Mouse (Mus musculus) left cerebral cortex, postnatal 25 days (tissue): ENCODE results near the gene Satb2. TPM values are rescaled to one million over a fixed set of nuclear protein-coding genes. Genes with fewer than 3 reads are reported as not detected.

ENCODE experiments used
- DNase-seq, 2 experiments: peaks; one replicate each; pipeline ENCODE4 v3.0.0; 2022; ENCODE audit warnings: low spot score in 2 of 2, mixed read lengths in 1 of 2
- intact Hi-C: fragments of 180-260 bp; cut with DNase I; formaldehyde crosslinking; loops from one replicate; pipeline ENCODE4 v1.15.1; 2025
- total RNA-seq, 2 experiments: library from RNA; stranded (reverse); gene quantifications; 2 replicates each; pipeline ENCODE4 v1.2.3; 2021

Gene Satb2
- total RNA-seq, 2 experiments from 2014 or later = 79.0 to 85.6 TPM

DNA sequence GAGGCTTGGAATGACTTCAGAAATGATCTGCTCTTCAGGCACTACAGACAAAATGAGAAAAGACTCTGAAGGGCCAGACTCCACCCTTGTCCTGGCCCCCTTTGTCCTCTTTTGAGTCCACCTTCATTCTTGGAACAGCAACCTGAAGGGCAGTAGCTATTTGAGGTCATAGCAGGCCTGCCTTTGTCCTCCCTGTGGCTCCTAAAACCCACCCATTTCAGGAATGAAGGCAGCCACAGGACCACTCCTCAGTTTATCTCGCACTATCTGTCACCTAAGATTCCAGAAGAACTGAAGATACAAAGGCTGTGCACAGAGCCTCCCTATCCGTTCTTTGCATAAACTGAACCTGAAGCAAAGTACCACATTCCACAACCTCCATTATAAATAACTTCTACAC, 24.9 kb downstream of the Satb2 start:
- DNase-seq = no peak
- intact Hi-C loops = loop anchor here (5.0 kb wide), 1 partner anchor 51 kb away; no protein-coding TSS in a partner anchor

- no peak for DNase-seq
These were observed 26.5 kb downstream of the Satb2 start for GRCm38 (mm10) chr1:56951980-56952379.

DNA sequence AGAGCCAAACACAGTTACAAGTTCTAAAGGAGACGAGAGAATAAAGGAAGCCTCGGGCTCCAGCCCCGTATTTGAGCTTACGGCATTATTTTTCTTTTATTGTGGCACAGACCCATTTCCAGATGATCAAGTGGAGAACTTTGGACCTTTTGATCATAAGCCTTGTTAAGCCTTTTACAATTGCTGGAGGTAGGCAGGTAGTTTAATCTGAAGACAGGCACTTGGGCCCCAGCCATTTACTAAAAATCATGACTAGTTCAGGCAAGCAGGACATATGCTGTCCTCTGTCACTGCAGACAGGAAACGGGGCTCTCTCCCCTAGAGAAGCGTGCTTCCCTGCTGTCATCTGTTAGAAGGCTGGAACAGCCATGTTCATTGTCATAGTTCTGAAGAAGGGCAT, 26.9 kb downstream of the Satb2 start:
- DNase-seq = no peak
- intact Hi-C loops = loop anchor here (5.0 kb wide), 1 partner anchor 49 kb away; no protein-coding TSS in a partner anchor

More at GRCm38 (mm10) chr1:56951980-56952379, 26.5 kb downstream of the Satb2 start:
- intact Hi-C loops = loop anchor here (5.0 kb wide), 1 partner anchor 50 kb away; no protein-coding TSS in a partner anchor

DNA sequence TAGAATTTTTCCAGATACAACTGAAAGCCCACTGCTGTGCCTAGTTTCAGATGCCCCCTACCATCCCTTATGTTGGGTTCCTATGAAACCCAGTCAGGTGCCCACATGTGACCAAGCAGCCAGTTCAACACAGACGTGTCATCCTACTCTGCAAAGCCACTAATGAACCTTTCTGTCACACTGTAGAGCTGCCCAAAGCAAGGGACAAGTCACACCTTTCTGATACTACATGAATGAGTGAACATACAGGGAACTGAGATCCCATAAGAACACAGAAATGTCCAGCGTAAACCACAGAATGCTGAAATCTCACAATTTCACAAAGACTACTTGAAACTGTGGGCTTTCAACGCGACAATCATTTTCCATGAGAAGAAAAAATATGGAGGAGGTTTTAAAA, 39.0 kb downstream of the Satb2 start:
- intact Hi-C loops = no loop called here
- no peak for DNase-seq

DNA sequence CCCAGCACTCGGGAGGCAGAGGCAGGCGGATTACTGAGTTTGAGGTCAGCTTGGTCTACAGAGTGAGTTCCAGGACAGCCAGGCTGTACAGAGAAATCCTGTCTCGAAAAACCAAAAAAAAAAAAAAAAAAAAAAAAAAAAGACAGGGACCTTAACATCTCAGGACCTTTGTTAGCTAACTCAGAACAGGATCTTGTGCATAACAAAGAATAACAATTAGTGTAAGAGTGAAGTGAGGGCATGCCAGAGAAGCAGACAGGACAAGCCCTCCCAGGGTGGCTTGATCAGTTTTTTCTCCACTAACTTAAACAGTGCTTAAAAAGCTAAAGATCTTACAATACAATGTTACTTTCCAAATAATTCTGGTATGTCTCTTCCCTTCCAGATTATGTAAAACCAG, 40.0 kb downstream of the Satb2 start:
- no peak for DNase-seq

GRCm38 (mm10) chr1:56936554-56936953, 41.9 kb downstream of the Satb2 start:
- intact Hi-C loops = no loop called here
- no peak for DNase-seq

More for the DNA sequence above, 40.0 kb downstream of the Satb2 start:
- intact Hi-C loops = no loop called here

- no peak for DNase-seq
- intact Hi-C loops = no loop called here
These were observed 44.6 kb downstream of the Satb2 start for GRCm38 (mm10) chr1:56933821-56934220.

DNA sequence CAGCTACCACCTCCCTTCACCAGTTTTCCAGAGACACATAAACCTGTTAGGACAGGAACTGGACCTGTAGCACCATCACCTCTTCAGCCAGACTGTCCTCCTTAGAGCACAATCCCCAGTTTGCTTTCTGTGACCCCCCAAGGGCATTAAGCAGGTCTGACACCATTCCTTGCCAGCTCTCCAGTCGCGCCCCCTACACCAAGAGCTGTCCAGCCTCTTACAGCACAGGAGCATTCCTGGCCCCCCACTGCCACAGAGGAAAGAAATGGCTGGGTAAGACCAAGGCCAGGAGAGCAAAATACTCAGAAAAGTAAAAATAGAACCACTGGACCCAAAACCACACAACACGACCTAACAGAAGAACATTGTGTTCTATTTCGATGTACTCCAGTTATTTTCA, 48.4 kb downstream of the Satb2 start:
- no peak for DNase-seq

DNA sequence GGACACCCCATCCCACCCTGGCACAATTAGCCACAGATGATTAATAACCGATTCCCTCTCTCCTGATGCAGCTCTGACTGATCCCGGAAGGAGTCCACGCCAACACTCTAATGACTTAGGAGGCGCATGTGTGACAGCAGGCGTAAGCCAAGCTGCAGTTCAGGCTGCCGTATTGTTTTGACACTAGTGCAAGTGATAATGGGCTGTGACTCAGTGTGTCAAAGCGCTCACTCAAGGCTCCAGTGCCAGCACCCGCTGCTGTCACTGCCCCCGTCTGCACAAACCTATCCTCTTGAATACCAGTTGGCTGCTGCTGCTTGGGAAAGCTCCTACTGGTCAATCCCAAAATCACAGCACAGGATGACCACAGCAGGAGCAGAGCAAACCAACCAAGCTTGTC, 49.7 kb downstream of the Satb2 start:
- DNase-seq = peak in 1 of 2 experiments; percentile 80
- intact Hi-C loops = no loop called here

More for the DNA sequence above, 48.4 kb downstream of the Satb2 start:
- intact Hi-C loops = no loop called here

GRCm38 (mm10) chr1:56920472-56920871, 58.0 kb downstream of the Satb2 start:
- peak in 1 of 2 experiments; percentile 65 for DNase-seq
- intact Hi-C loops = no loop called here

GRCm38 (mm10) chr1:56914279-56914678, 64.2 kb downstream of the Satb2 start:
- intact Hi-C loops = no loop called here
- DNase-seq = peak; percentile 47 to 91

DNA sequence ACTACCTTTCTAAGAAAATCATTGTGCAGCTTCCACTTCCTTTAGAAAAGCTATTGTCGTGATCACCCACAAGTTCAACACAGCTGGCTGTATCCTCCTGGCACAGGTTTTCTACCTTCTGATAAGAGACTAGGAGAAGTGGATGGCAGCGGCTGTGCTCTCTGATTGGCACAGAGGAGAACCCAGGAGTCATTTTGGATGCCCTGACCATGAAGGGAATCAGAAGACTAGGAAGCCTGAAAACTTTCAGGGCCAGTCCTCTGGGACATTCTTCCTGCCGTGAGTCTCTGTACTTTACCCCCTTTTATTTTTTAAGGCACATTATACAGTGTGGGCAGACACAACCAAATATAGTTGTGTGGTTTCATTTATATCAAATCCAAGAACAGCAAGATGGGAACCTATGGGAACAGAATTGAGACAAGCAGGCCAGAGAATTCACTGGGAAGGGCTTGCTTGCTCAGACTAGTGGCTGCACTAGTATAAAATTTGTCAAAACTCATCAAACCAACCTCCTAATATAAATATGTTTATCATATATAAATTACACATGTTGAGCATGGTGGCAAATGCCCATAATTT, 77.7 kb downstream of the Satb2 start:
- peak in 1 of 2 experiments; percentile 71 for DNase-seq
- intact Hi-C loops = loop anchor here (5.0 kb wide), 2 partner anchors 52 to 1008 kb away; no protein-coding TSS in a partner anchor

- peak in 1 of 2 experiments; percentile 80 for DNase-seq
- intact Hi-C loops = loop anchor here (5.0 kb wide), 2 partner anchors 52 to 1008 kb away; no protein-coding TSS in a partner anchor
These were observed 78.3 kb downstream of the Satb2 start for GRCm38 (mm10) chr1:56900187-56900586.

- no peak for DNase-seq
- intact Hi-C loops = loop anchor here (10.0 kb wide), 1 partner anchor 944 kb away; no protein-coding TSS in a partner anchor
These were observed 79.6 kb downstream of the Satb2 start for GRCm38 (mm10) chr1:56898606-56899396.

DNA sequence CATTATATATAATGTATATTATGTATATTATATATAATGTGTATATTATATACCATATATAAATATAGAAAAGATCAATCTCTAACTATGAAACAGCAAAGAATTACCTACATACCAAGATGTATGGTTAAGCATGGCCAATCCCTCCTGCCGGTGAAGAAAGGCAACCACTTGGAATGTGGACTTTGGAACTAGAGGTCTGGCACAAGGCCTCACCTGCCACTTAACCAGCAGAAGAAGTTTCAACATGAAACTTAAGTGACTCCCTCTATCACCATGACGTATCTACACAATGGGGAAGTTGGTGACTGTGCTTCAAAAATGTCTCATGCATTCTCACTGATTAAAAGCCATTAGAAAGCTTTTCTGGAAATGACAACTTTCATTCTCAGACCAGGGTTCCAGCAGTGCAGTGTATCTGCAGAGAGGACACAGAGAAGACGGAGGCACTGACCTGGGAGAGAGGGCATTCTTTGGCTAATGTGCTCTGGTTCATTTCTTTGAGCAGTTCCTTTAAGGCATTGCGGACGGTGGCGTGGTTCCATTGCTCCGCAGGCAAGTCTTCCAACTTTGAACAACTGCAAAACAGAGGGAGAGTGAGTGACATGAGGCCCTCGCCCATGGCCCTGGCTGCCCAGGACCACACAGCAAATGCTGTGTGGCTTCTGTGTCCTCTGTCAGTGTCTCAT, 80.8 kb downstream of the Satb2 start:
- intact Hi-C loops = loop anchor here (10.0 kb wide), 1 partner anchor 943 kb away; no protein-coding TSS in a partner anchor

DNA sequence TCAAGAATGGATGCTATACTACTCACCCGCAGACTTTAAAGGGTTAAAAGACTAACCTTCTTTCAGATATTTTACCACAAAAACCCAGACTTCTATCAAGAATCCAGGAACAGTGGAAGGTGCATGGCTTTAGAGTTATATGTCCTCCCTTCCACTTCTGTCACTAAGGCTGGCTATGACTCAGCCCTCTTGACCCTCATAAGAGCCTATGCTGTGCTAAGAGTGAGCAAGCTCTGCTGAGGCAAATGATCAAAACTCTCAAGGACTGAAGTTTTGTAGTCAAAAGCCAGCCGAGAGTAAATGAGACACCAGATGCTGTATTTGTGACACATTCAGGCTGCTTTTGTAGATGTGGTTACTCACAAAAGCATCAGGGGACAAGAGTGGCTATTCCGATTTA, 81.8 kb downstream of the Satb2 start:
- intact Hi-C loops = loop anchor here (10.0 kb wide), 1 partner anchor 942 kb away; no protein-coding TSS in a partner anchor

More for the DNA sequence above, 80.8 kb downstream of the Satb2 start:
- DNase-seq = no peak

DNA sequence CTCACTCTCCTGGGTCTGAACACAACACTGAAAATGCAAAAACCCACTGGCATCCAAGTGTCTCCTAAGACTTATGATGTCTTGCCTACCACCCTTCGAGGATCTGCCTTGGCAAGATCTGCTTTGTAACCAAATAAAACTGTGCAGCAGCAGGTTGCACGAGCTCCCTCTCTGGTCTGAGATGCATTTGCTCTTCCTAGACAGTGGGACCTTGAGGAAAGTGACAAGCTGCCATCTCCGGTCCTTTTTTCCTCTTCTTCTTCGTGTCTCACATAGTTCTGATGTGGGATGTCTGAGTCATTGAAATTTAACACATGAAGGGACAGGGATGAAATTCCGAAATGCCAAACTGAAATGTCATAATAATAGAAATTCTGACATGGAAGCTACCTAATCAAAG, 85.7 kb downstream of the Satb2 start:
- DNase-seq = peak in 1 of 2 experiments; percentile 88
- intact Hi-C loops = loop anchor here (10.0 kb wide), 1 partner anchor 938 kb away; no protein-coding TSS in a partner anchor

More for the DNA sequence above, 81.8 kb downstream of the Satb2 start:
- no peak for DNase-seq

- intact Hi-C loops = no loop called here
- DNase-seq = no peak
These were observed 89.5 kb downstream of the Satb2 start for GRCm38 (mm10) chr1:56888939-56889338.

- intact Hi-C loops = no loop called here
- no peak for DNase-seq
These were observed 90.9 kb downstream of the Satb2 start for GRCm38 (mm10) chr1:56887524-56887923.

DNA sequence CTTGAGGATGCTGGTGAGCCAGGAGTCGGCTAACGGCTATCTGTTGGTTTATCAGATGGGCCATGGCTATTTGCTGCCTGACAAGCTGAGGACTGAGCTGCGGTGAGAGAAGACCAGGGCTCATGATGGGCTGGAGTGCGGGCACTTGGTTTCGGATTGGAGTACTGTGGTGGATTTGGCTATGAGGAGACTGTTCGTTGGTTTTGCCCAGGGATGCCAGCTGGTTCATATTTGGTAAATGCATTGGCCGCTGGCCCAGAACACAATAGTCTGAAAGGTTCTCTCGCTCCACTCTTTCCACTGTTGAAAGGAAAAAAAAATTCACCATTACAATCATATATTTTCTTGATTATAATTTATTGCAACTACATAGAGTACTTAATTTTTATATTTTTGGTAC, 107.0 kb downstream of the Satb2 start:
- intact Hi-C loops = no loop called here
- DNase-seq = no peak
